Mouse (Mus musculus) intestine, postnatal 0 days (tissue): ENCODE data around the gene Samd15. TPM values are rescaled to one million over a fixed set of nuclear protein-coding genes. Genes with fewer than 3 reads are reported as not detected.

Source experiments
- ATAC-seq: fragments of 200-750 bp; cut with Nextera tagmentation; 2 replicates; pipeline ENCODE4 v1.8.0; 2017; ENCODE audit warnings: mild to moderate bottlenecking, moderate TSS enrichment, moderate library complexity
- H3K27ac ChIP-seq: fragments of 300-500 bp; sonication (generic); 2 replicates; pipeline ENCODE4 v1.5.1; 2014; ENCODE audit warnings: mild to moderate bottlenecking, low read depth, low read length, moderate library complexity
- H3K27me3 ChIP-seq: fragments of 300-500 bp; sonication (generic); replicated peaks from 2 replicates; pipeline ENCODE4 v1.6.1; 2014; ENCODE audit warnings: low read length, mixed read lengths; ENCODE audit not compliant: control insufficient read depth, insufficient read depth
- H3K36me3 ChIP-seq: fragments of 300-500 bp; sonication (generic); 2 replicates; pipeline ENCODE4 v1.6.1; 2014; ENCODE audit warnings: mild to moderate bottlenecking, moderate library complexity; ENCODE audit not compliant: control insufficient read depth, insufficient read depth
- H3K4me1 ChIP-seq: fragments of 300-500 bp; sonication (generic); replicated peaks from 2 replicates; pipeline ENCODE4 v1.6.1; 2014; ENCODE audit warnings: antibody characterized with exemption, low read length, mixed read lengths; ENCODE audit not compliant: control insufficient read depth, insufficient read depth
- H3K4me2 ChIP-seq: fragments of 300-500 bp; sonication (generic); replicated peaks from 2 replicates; pipeline ENCODE4 v1.6.1; 2014; ENCODE audit warnings: low read depth, mild to moderate bottlenecking, moderate library complexity
- H3K4me3 ChIP-seq: fragments of 300-500 bp; sonication (generic); 2 replicates; pipeline ENCODE4 v1.5.1; 2014; ENCODE audit warnings: low read depth, low read length
- H3K9ac ChIP-seq: fragments of 300-500 bp; sonication (generic); 2 replicates; pipeline ENCODE4 v1.6.1; 2014; ENCODE audit warnings: mild to moderate bottlenecking, low read depth, low read length
- H3K9me3 ChIP-seq: fragments of 300-500 bp; sonication (generic); 2 replicates; pipeline ENCODE4 v1.6.1; 2016; ENCODE audit warnings: mixed run types; ENCODE audit not compliant: control insufficient read depth
- CTCF ChIP-seq: sonication (generic); IDR thresholded peaks from 2 replicates; pipeline ENCODE4 v1.5.1; 2016; ENCODE audit warnings: low read depth, mild to moderate bottlenecking, control low read depth, antibody characterized with exemption, moderate library complexity
- WGBS: fragments of 180-500 bp; shearing (Covaris S2); extraction: QIAGEN DNeasy Blood & Tissue Kit; methylation state at CpG from one replicate; pipeline ENCODE4 v1.1.7; 2014; 5-methylcytosine and 5-hydroxymethylcytosine counted together
- polyA plus RNA-seq: library from polyadenylated mRNA; unstranded; fragments of >200 nt; fragmentation: Nextera tagmentation; extraction: Ambion mirVana; gene quantifications from 2 replicates; pipeline ENCODE4 v1.2.1, GENCODE M21; 2015

Samd15 gene
- polyA plus RNA-seq, 1 experiment from 2014 or later = 0.94 TPM

GRCm38 (mm10) chr12:87175194-87175946, 24.2 kb upstream of the Samd15 start:
- no peak for TF ChIP-seq CTCF
- no peak overlapping the region for H3K27ac ChIP-seq
- no peak overlapping the region for H3K4me3 ChIP-seq
- no peak overlapping the region for H3K4me2 ChIP-seq
- 78% methylated on average over 4 of the region's 4 CpGs for WGBS
- no peak for ATAC-seq
- H3K36me3 ChIP-seq = peaks cover 8% of the 10 kb centered on the region
- H3K9me3 ChIP-seq = no peaks in the 10 kb centered on the region
- no peak overlapping the region for H3K9ac ChIP-seq
- no peaks in the 10 kb centered on the region for H3K4me1 ChIP-seq
- H3K27me3 ChIP-seq = no peaks in the 10 kb centered on the region

DNA sequence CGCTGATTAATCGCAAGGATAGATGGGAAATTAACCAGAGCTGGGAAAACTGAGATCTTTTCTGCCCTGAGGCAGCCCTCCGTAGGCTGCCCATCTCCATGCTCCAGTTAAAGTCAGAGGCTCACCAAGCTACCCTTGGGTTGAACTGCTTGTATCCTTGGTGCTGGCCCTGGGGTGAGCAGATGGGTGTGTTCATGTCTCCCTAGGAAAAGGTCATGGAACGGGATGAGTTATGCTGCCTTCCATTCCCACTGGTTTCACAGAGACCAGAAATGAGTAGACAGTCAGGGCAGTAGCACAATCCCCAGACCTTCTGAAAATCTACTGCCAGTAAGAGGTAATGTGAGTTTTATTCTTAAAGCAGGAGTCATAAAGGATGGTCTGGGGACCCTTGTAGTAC, 21.9 kb upstream of the Samd15 start:
- ATAC-seq = no peak
- Histone ChIP-seq H3K4me2 (no peak overlapping the region), H3K9ac (no peak overlapping the region), H3K27ac (no peak overlapping the region), H3K4me3 (no peak overlapping the region), H3K27me3 (no peaks in the 10 kb centered on the region), H3K9me3 (no peaks in the 10 kb centered on the region), H3K36me3 (no peaks in the 10 kb centered on the region; the same call in 1 of the 2 replicates), H3K4me1 (no peaks in the 10 kb centered on the region)
- no peak for TF ChIP-seq CTCF
- 95% methylated on average over 4 of the region's 4 CpGs for WGBS

- 83% methylated on average over 3 of the region's 3 CpGs for WGBS
- no peak overlapping the region for H3K27ac ChIP-seq
- TF ChIP-seq CTCF = no peak
- no peaks in the 10 kb centered on the region for H3K9me3 ChIP-seq
- no peak overlapping the region for H3K4me2 ChIP-seq
- H3K4me3 ChIP-seq = no peak overlapping the region
- no peak overlapping the region for H3K9ac ChIP-seq
- no peak for ATAC-seq
- H3K36me3 ChIP-seq = no peaks in the 10 kb centered on the region
- H3K4me1 ChIP-seq = no peaks in the 10 kb centered on the region
- H3K27me3 ChIP-seq = no peaks in the 10 kb centered on the region
Measured at GRCm38 (mm10) chr12:87193008-87193407, 6.5 kb upstream of the Samd15 start.

DNA sequence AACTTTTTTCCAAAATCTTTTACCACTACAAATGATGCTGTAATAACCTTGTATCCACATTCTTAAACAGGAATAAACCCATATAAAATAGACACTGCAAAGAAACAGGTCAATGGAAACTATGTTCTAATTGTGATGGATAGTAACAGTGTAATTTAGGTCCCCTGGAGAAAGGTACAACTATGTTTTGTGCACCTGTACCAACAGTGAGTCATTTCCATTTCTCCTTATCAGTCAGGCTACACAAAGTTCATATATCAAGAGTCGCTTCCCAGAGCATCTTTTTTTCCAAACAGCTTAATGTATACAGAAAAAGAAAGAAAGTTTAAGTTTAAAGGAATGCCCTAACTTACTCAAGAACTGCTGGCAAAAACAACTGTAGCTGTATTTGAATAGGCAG, 4.5 kb upstream of the Samd15 start:
- ATAC-seq = no peak
- TF ChIP-seq CTCF = no peak
- no peaks in the 10 kb centered on the region for H3K4me1 ChIP-seq
- H3K9me3 ChIP-seq = no peaks in the 10 kb centered on the region
- H3K27ac ChIP-seq = no peak overlapping the region
- no peaks in the 10 kb centered on the region for H3K27me3 ChIP-seq
- 31% methylated on average over 1 of the region's 1 CpGs for WGBS
- H3K9ac ChIP-seq = no peak overlapping the region
- H3K36me3 ChIP-seq = no peaks in the 10 kb centered on the region
- H3K4me3 ChIP-seq = no peak overlapping the region
- no peak overlapping the region for H3K4me2 ChIP-seq

DNA sequence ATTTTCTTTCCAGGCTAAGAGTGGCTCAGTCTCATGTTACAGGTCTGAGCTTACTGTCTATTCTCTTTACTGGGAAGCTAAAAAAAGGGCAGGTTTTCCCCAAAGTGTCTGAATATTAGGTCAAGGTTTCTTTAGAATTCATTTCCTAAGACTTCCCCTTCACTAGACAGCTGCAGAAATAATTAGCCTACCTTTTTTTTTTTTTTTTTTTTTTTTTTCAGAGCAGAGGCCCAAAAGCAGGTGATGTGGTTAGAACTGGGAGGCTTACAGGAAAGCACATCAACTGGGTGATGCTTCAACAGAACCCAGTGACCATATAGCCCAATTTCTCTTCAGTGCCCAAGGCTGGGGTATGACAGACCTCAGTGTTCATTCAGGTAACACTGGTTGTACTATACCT, 3.2 kb upstream of the Samd15 start:
- no peak overlapping the region for H3K9ac ChIP-seq
- H3K36me3 ChIP-seq = no peaks in the 10 kb centered on the region
- ATAC-seq = no peak
- H3K4me3 ChIP-seq = no peak overlapping the region
- TF ChIP-seq CTCF = no peak
- H3K27me3 ChIP-seq = no peaks in the 10 kb centered on the region
- no peaks in the 10 kb centered on the region for H3K9me3 ChIP-seq
- H3K4me1 ChIP-seq = no peaks in the 10 kb centered on the region
- H3K27ac ChIP-seq = no peak overlapping the region
- H3K4me2 ChIP-seq = no peak overlapping the region

DNA sequence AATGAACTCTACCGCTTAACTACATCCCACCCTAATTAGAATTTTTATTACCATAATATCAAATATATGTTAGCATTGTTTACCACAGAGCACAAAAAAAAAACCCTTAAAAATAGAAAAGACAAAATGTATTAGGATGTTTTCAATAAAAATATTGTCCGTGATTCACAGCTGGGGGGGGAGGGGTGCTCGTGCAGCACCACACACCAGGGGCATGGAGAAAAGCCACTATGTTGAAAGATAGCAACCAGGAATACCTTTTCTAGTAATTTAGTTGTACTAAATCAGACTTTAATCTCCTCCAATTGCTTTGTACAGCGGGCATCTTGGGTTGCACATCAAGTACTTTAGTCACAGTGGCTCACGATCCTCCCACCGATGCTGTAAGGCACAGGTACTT, 731 bp upstream of the Samd15 start:
- Histone ChIP-seq H3K9me3 (no peaks in the 10 kb centered on the region), H3K36me3 (no peaks in the 10 kb centered on the region), H3K4me2 (peak overlapping the region; percentile 82; the same call in 1 of the 2 replicates), H3K27me3 (no peaks in the 10 kb centered on the region), H3K27ac (no peak overlapping the region), H3K9ac (peak overlapping the region; percentile 73), H3K4me1 (no peaks in the 10 kb centered on the region), H3K4me3 (peak overlapping the region; percentile 59; the same call in 1 of the 2 replicates)
- no peak for TF ChIP-seq CTCF
- WGBS = 68% methylated on average over 6 of the region's 6 CpGs
- ATAC-seq = no peak
